Mouse (Mus musculus) cerebellum, adult 2 months (tissue): ENCODE data around the gene Mafk.

Experiments used
- CTCF ChIP-seq: fragments of 200-500 bp; IDR thresholded peaks from 2 replicates; pipeline ENCODE4 v1.5.1; 2011; ENCODE audit warnings: low read depth, mild to moderate bottlenecking, control low read depth, low read length, moderate library complexity, borderline replicate concordance; ENCODE audit not compliant: insufficient read depth
- POLR2A ChIP-seq: fragments of 200-500 bp; IDR thresholded peaks from 2 replicates; pipeline ENCODE4 v1.6.1; 2011; ENCODE audit warnings: low read length, control low read depth, borderline replicate concordance; ENCODE audit not compliant: insufficient read depth

GRCm38 (mm10) chr5:139817292-139817691 lies 26.0 kb downstream of the Mafk start:
- TF ChIP-seq POLR2A (no peak), CTCF (peak; percentile 71)
